Mouse (Mus musculus) lung, adult 2 months (tissue): ENCODE results near the gene Eps15. TPM values are rescaled to one million over a fixed set of nuclear protein-coding genes. Genes with fewer than 3 reads are reported as not detected.

Source experiments
- DNase-seq: peaks from one replicate; pipeline ENCODE4 v3.0.0; 2022
- H3K4me1 ChIP-seq: fragments of 200-500 bp; 2 replicates; pipeline ENCODE4 v1.6.1; 2011; ENCODE audit warnings: low read length; ENCODE audit not compliant: control insufficient read depth, insufficient read depth
- H3K4me3 ChIP-seq: fragments of 200-500 bp; replicated peaks from 2 replicates; pipeline ENCODE3; 2011; ENCODE audit warnings: low read depth, mild to moderate bottlenecking, control low read depth, low read length; ENCODE audit errors: extremely low read depth
- CTCF ChIP-seq: fragments of 200-500 bp; IDR thresholded peaks from 2 replicates; pipeline ENCODE4 v1.5.1; 2011; ENCODE audit warnings: mild to moderate bottlenecking, low read length, control low read depth; ENCODE audit not compliant: insufficient read depth
- POLR2A ChIP-seq: fragments of 200-500 bp; IDR thresholded peaks from 2 replicates; pipeline ENCODE4 v1.6.1; 2011; ENCODE audit warnings: low read depth, mild to moderate bottlenecking, control low read depth, low read length, borderline replicate concordance; ENCODE audit errors: extremely low read depth
- WGBS: fragments of 180-500 bp; shearing (Covaris S2); methylation state at CpG from one replicate; pipeline ENCODE4 v1.1.7; 2018; 5-methylcytosine and 5-hydroxymethylcytosine counted together
- polyA plus RNA-seq: library from polyadenylated mRNA; depleted of rRNA; stranded (reverse); fragments of >200 nt; gene quantifications from 2 replicates; pipeline ENCODE4 v1.2.3, GENCODE M21; 2012

The Eps15 gene
- polyA plus RNA-seq, 1 experiment = 18.9 TPM

DNA sequence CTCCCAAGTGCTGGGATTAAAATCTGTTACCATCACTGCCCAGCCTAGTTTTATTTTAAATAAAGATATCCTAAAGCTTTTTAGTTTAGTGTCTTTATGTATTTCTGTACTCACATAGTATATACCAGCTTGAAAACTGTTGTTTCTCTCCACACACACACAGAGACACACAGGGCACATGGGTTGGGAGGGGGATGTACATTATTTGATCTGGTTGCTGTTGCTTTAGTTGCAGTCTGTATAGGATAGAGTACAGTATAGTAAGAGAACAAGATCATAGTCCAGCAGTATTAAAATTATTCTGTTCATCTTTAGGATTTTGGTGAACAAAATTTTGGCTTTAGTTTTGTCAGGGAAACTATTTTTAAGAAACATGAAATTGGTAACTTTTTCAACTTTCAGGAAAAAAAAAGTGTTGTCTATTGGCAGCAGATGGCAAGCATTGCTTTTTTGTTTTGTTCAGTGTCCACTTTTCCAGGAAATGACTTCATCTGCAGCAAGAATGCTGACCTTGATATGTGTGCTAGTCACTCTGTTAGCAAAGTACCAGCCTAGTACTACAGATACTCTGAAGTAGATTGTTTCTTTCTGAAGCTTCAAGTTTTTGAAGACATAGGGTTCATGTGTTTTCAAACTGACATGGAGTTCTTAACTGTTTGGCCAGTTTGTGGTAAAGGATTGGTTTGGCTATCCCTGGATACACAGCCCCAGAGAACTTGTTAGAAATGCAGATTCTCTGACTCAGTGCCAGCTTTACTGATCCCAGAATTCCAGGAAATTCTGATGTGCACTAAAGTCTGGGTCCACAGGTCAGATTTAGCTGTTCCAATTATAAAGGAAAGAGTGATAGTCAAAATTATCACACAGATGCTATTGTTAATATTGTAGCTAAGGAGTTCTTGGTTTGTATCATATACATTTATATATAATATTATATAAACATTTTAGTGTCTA lies 37.1 kb downstream of the Eps15 start:
- peaks cover 2% of the 10 kb centered on the region for H3K4me1 ChIP-seq
- TF ChIP-seq POLR2A = no peak
- TF ChIP-seq CTCF = no peak
- DNase-seq = no peak
- no peak overlapping the region for H3K4me3 ChIP-seq

DNA sequence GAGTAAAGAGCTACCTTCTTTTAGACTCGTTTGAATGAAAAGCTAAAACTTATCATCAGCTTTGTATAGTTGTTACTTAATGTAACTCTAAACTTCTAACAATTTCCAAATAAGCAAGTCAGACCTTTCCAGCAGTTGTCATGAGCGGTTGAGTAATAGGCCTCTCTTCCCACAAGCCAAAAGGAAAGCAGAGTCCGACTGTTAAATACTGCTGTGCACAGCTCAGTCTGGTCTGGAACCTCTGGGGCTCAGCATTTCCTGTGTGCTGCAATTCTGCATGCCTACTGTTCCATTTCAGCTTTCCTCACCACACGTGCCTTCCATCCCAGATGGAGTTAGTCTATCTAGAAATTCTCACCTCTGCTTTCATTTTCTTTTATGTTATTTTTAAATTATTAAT lies 56.7 kb downstream of the Eps15 start:
- WGBS = 68% methylated on average over 4 of the region's 4 CpGs
- no peak overlapping the region for H3K4me3 ChIP-seq
- H3K4me1 ChIP-seq = no peaks in the 10 kb centered on the region; the same call in none of the 2 replicates
- no peak for DNase-seq
- no peak for TF ChIP-seq POLR2A
- TF ChIP-seq CTCF = no peak

DNA sequence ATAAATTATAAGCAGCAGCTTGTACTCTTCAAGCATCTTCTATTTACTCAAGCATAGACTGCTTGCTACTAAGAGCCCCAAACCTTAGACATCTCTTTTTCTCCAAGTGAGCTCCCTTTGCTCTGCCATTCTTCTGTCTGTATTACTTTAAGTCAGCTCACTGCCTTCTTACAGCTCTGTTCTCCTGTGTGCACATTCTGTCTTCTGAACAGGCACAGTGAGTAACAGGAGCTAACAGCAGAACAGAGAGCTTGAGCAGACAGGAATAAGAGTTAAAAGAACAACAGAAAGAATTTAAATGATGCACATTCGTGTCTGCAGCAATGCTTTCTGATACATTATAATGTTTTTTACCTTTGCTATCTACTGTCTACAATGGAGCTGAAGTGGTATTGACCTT lies 61.2 kb downstream of the Eps15 start:
- no peak for DNase-seq
- Histone ChIP-seq H3K4me1 (no peaks in the 10 kb centered on the region; the same call in none of the 2 replicates), H3K4me3 (no peak overlapping the region)
- whole genome bisulfite sequencing = 53% methylated on average over 1 of the region's 1 CpGs
- TF ChIP-seq CTCF (no peak), POLR2A (no peak)

DNA sequence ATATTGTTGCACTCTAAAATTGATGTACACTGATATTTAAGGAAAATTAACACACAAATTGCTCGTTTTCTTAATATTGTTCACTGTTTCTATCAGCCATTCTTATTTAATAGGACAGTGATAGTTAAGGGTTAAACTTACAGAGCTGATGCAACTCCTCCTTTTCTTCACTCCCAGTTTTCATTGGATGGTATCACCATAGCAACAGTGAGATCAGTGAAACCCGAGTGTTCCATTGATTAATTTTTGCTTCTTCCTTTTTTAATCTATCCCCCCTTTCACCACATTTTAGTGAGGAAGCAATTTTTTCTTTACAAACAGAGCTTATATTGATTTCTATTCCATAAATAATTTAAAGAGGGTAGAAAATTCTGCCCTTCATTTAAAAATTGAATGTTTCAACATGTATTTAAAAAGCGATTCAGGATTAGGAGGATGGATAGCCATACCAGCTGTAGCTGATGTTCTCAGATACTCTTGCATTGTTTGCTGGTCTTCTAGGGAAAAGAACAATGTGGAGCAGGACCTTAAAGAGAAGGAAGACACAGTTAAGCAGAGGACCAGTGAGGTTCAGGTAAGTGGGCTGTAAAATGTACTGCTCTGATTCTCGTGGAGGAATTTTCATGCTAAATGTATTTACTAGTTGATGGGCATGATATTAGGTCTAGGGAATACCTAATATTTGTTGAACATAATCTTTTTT lies 62.9 kb downstream of the Eps15 start:
- WGBS = 67% methylated on average over 4 of the region's 4 CpGs
- DNase-seq = no peak
- Histone ChIP-seq H3K4me3 (no peak overlapping the region), H3K4me1 (no peaks in the 10 kb centered on the region; the same call in none of the 2 replicates)
- TF ChIP-seq CTCF (no peak), POLR2A (no peak)

DNA sequence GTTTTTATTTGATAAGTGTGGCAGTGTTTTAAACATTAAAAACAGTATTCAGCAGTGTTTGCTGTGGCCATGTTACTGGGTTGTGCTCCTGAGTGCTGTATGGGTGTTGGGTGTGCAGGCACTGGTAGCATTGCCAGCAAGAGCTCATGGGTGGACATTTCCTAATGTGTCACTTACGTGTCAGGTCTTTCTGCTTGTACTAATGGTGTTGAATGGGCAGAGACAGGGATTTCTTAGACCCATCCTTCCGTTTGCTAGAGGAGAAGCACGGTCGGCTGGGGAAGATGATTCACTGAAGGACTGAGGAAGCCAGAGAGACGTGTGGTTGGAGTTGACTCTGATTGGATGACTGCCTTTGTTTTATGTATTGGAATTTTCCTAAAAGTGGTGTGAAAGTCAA lies 63.8 kb downstream of the Eps15 start:
- TF ChIP-seq POLR2A (no peak), CTCF (no peak)
- DNase-seq = no peak
- Histone ChIP-seq H3K4me1 (no peaks in the 10 kb centered on the region; the same call in none of the 2 replicates), H3K4me3 (no peak overlapping the region)
- 84% methylated on average over 5 of the region's 5 CpGs for WGBS

DNA sequence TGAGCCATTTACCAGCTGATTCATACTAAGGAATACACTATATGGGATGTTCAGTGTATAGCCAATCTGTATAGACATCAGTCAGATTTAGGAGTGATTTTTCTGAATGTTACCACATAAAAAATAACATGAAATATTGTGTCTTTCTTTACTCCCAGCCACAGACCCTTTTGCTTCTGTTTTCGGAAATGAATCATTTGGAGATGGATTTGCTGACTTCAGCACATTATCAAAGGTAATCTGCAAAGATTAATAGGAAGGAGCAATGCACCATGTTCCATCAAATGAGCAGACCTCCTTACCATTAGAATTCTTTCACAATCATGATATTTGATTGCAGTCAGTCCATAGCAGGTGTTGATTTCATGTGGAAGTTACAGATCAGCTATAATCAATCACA lies 98.0 kb downstream of the Eps15 start:
- TF ChIP-seq CTCF (no peak), POLR2A (no peak)

DNA sequence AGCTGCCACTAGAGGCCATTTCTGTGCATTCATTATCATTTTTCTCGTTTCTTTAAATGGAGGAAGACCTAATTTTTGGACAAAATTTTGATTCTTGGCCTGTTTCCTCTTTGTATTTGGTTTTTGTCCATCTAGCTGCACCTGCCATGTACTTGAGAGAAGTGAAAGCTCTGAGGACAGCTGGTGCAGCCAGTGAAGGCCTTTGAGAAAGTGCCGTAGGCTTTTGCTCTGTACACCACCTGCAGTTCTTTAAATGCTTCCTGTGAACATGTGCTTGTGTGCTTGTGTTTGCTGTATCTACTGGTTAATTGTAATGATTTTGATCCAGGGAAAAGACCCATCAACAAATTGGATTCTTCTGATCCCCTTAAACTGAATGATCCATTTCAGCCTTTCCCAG lies 102.4 kb downstream of the Eps15 start:
- no peak for DNase-seq
- H3K4me3 ChIP-seq = no peak overlapping the region
- TF ChIP-seq CTCF (no peak), POLR2A (no peak)
- 77% methylated on average over 2 of the region's 2 CpGs for WGBS
- no peaks in the 10 kb centered on the region for H3K4me1 ChIP-seq

More for the DNA sequence above, 98.0 kb downstream of the Eps15 start:
- WGBS = 88% methylated on average over 1 of the region's 1 CpGs
- DNase-seq = no peak
- H3K4me1 ChIP-seq = no peaks in the 10 kb centered on the region
- H3K4me3 ChIP-seq = no peak overlapping the region

DNA sequence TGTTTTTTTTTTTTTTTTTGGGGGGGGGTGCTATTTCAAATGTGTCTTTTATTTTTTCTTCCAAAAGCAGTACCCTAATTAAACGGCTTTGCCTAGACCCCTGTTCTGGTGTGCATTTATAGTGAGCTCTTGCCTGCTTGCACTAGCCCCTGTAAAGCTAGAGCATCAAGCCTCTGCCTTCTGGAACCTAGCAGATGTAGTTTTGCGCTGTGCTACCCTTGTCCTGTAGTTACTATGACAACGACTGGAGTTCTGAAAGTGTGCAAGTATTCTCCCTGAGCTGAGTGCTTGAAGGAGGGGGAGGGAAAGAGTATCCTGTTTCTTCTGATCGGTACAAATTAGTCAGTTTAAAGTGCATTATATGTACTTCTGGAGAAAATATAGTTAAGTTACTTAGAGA lies 105.5 kb downstream of the Eps15 start:
- Histone ChIP-seq H3K4me1 (no peaks in the 10 kb centered on the region), H3K4me3 (no peak overlapping the region)
- DNase-seq = no peak
- TF ChIP-seq CTCF (no peak), POLR2A (no peak)
- 69% methylated on average over 4 of the region's 4 CpGs for WGBS

DNA sequence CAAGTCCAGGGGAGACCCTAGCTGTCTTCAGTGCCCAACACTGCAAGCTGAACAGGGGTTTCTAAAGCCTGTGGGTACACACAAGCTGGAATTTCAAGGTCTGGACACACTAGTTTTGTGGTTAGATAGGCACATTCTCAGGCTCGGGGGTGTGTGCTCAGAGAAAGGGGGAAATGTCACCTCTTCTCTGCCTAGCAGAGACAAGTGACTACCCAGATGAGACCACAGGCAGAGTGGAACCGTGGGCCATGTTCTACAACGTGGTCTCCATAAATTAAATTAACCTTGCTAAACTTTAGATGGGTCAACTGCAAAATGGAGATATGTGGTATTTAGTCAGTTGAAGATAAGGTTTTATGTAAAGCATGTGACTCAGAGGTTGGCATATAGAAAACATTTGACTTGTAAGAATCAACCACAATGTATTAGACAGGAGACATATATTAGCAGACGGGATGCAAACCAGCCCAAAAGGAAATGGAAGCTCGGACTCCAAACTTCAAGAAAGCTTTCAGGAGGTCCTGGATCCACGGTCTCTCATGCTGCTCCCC lies 113.2 kb downstream of the Eps15 start:
- TF ChIP-seq POLR2A (no peak), CTCF (no peak)
- WGBS = 59% methylated on average over 6 of the region's 6 CpGs
- Histone ChIP-seq H3K4me1 (0 out of 2 replicates have a peak, but pooled peaks cover 2% of the 10 kb centered on the region), H3K4me3 (no peak overlapping the region)
- DNase-seq = no peak
